Mouse (Mus musculus) layer of hippocampus, adult 9-11 months (tissue): Measurements from ENCODE around the gene Kdelc2.

Source experiments
- DNase-seq: peaks from one replicate; pipeline ENCODE4 v3.0.0; 2022

The Kdelc2 gene

DNA sequence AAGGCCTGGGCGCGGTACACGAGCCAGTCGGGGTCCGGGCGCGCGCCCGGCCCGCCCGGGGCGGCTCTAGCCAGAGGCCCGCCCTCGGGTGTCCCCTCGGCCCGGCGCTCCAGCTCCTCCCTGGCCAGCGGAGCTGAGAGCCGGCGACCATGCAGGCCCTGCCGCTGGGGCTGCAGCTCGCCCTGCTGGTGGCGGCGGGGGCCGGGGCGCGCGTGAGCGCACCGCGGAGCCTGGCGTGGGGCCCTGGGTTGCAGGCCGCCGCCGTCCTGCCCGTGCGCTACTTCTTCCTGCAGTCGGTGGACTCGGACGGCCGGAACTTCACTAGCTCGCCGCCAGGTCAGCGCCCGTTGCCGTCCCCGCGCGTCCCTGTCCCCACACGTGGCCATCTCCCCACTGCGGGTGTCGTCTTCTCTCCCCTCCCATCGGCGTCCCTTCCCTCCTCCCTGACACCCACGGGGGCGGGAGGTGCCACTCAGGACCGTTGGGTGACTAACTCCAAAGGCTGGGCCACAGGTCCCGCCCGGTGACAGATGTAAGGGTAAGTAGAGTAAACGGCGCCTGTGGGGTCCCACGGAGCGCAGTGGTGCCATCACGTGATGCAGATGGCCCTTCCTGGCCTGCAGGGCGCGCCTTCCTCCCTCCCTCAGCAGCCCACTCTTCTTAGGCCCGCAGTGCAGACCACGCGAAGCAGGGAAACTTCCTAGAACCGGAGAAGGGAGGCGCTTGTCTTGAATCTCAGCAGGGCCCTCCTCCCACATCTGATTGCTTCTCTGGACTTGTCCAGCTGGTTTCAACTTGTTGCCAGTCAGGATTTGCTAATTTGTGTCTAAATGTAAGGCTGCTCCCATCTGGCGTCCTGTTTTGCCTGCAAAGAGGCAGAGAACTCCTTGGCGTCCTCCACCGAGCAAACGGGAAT is at the start of gene Kdelc2:
TSS of gene Kdelc2 (plus strand) at position 75 of the 916 bp plus-strand sequence.
- DNase-seq, result peak; percentile 88

GRCm38 (mm10) chr9:53335131-53335530 is 48.7 kb upstream of the Kdelc2 start:
- DNase-seq, result no peak

GRCm38 (mm10) chr9:53339603-53340002 is 44.2 kb upstream of the Kdelc2 start:
- no peak for DNase-seq

DNA sequence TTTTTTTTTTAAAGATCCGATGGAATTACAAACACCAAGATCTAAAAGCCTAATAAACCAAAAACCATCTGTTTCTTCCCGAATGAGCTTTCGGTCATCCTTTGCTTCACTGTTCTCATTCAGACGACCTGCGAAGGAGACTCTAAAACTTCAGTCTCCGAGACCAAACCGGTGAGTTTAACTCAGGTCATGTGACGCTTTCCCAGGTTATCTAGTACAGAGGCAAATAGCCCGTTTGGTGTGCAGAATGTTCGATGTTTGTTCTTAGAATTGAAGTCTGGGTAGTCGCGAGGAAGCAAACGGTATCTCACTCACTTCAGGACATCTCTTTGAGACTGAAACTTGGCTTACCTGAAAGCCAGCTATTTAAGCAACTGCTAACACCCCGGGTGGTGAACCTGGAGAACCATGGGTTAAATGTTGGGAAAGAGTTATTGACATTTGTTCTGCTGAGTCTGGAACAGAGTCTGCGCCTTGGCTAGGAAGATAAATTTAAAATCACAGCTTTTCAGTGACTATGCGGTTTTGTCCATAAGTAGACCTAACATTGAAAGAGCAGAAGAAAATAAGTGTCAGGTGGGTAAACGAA is 43.4 kb upstream of the Kdelc2 start:
- DNase-seq, result no peak

DNA sequence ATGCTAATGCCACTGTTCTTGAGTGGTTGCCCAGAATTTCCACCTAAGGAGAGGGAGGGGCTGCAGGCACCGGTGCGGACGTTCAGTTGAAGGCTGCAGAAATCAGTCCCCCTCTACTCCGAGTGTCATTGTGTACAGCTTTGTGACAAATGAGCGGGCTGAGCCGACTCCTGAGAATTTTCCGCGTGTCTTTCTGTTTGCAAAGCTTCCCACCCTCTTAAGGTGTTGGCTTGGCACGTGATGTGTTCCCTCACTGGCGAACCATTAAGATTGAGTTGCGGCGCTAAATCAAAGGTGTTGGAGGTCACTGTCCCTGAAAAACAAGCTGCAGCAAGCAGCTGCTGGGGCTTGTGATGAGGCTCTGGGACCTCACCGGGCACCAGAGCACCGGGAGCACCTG is 42.9 kb upstream of the Kdelc2 start:
- no peak for DNase-seq

DNA sequence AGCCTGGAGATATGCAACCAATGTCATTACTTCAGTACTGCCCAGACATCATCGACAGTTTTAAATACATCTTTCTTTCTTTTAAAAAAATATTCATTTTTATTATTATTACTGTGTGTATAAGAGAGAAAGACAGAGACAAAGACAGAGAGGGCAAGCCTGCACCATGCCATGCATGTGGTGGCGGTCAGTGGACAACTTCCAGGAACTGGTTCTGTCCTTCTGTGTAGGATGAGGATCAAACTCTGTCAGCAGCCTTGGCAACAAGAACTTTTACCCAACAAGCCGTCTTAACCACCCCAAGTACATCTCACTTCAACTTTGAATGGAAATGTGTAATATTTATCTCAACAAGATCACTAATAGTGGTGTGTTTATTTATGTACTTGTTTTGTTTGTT is 41.8 kb upstream of the Kdelc2 start:
- DNase-seq, result no peak

DNA sequence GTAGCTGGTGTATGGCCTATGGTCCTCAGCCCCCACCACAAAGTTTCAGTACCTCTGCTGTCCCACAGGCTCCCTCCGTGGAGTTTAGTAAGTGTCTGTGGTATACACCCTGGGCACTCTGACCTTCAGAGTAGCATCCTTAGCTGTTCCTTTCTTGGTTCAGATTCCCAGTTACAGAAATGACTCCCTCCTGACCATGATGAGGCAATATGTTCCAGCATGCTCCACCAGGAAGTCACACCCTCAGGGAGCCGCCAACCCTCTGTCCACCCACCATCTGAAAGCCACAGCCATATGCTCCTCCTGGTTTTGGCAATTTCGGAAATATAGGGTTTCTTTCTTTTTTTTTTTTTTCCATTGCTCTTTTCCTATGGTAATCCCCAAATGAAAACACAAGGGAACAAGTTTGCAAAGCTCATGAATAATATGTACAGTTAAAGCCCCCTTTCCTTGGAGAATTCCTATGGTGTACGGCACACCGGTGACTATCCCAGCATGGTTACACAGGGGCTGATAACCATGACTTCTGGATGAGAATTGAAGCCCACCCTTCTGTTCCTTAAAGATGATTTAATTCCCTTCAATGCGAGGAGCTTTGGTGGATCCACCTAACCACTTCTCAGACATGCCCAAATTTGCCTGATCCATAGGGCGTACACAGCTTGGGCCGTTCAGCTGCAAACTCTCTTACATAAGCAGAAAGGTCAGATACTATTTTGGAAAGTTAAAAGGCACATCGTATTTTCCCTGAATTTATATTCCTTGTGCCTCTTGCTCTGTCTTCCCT is 39.0 kb upstream of the Kdelc2 start:
- peak; percentile 32 for DNase-seq

DNA sequence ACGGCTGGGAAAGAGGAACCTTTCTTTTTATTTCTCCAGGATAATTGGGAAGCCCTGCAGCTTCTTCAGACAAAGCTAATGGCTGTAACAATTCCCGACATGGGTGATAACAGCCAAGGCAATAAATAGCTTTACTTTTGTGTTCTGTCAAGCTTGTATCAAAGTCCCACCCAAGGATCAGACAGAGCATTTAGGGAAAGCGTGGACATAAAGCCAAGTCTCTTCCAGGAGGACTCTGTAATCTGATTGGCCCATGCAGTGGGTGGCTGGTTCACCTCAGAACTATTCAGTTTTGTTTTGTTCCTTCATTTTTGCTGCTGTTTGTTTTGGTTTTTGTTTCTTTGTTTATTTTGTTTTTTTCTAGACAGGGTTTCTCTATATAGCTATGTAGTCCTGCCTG is 38.1 kb upstream of the Kdelc2 start:
- DNase-seq, result no peak

GRCm38 (mm10) chr9:53346402-53346801 is 37.4 kb upstream of the Kdelc2 start:
- DNase-seq, result no peak

DNA sequence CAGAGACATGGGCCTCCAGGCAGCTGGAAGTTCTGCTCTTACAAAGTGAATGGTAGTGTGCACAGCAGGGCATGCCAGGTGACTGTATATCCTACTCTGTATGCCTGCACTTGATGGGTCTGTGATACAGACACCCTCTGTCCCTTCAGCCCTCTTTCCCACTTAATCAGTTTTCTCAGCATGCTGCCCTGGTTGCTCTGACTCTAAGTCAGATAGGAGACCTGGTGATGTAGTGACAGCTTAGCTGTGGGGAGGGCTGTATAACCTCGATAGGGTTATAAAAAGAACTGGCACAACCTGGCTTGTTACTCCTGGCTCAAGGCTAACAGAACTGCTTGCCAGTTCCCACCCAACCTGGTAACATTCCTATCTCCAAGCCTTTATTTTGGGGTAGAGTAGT is 34.6 kb upstream of the Kdelc2 start:
- no peak for DNase-seq

- DNase-seq, result no peak
These were observed 33.5 kb upstream of the Kdelc2 start for GRCm38 (mm10) chr9:53350331-53350730.

DNA sequence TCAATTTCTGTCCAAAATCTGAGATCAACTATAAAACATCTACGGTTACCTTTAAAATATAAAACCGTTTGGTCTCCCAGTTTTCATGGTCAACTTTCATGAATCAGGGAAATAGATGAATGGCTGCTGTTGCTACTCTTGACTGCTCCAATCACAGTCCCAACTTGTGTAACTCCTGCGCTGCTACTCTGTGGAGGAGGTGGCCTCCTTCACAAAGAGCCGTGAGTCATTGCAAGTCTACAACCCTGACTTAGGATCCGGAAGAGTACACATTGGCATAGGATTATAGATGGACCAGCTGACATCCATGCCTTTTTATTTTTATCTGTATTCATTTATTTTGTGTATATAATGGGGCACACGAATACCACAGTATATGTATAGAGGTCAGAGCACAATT is 31.9 kb upstream of the Kdelc2 start:
- no peak for DNase-seq

DNA sequence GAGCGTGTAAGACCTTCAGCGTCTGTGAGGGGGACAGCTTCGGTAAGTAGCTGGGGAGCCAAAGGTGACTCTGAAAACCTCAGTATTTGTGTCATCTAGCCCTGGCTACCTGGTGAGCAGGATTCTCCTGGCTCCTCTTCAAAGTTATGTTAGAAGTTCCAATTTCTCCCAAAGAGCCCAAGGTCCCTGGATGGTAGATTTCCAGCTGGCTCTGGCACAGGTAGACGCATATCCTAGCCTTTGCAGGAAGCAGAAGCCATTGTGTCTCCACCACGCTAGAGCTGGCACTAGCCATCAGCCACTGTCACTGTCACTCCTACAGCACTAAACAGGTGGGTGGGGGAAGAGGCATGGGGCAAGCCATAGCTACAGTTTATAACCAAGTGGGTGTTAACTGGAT is 30.7 kb upstream of the Kdelc2 start:
- DNase-seq, result no peak

- DNase-seq, result no peak
These were observed 27.3 kb upstream of the Kdelc2 start for GRCm38 (mm10) chr9:53356219-53357155.

GRCm38 (mm10) chr9:53371339-53371738 is 12.5 kb upstream of the Kdelc2 start:
- no peak for DNase-seq

DNA sequence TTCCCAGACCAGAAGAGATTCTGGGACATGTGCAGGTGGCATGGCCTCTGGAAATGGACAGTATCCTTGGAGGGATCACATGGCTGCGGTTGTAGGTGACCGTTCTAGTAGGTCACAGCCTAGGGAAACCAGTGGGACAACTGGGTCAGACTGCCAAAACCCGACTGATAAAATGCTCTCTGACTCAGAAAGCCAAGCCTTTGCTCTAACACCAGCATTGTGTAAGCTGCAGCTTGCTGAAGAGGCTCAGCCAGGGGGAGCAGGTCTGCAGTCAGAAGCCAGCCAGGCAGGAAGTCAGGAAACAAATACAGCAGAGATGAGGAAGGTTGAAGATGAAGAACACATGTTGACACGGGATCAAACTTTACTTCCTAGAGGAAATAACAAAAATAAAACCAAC is 7.9 kb upstream of the Kdelc2 start:
- no peak for DNase-seq

DNA sequence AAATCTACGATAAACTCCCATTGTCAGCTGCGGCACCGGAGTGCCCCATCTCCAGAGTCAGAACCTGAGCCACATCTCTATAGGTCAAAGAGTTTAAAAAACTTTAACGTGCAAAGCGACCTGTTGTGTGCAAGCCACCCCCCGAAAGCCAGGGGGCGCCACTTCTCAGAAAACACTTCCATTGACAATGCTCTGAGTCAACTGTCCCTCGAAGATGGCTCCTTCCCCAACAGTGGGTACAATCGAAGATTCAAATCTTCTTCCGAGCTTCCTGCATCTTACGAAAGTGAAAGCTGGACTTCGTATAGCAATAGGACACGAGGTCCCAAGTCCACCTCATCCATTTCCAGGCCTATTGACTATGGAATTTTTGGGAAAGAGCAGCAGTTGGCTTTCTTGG is 7.0 kb upstream of the Kdelc2 start:
- DNase-seq, result no peak

- no peak for DNase-seq
These were observed 6.2 kb upstream of the Kdelc2 start for GRCm38 (mm10) chr9:53377597-53377996.

- DNase-seq, result no peak
These were observed 5.7 kb upstream of the Kdelc2 start for GRCm38 (mm10) chr9:53378171-53378570.

GRCm38 (mm10) chr9:53380595-53380994 is 3.2 kb upstream of the Kdelc2 start:
- no peak for DNase-seq

- DNase-seq, result no peak
These were observed 2.7 kb upstream of the Kdelc2 start for GRCm38 (mm10) chr9:53381113-53381615.

DNA sequence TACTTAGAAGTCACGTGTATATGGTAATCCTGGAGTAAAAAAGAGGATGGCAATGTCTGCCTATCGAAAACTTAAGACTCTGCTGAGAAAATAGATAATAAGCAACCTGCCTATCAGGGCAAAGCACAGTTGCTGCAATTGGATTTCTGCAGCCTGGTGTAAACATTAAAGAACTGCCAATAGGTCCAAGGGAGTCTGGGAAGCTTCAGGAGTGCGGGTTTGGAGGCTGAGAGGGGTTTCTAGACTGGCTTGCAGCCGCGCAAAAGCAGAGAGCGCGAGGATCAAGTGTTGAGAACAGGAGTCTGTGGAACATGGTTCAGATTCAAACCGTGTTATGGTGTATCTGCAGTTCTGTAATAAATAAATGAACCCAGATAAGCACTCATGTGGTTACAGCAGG is 1.0 kb downstream of the Kdelc2 start:
- no peak for DNase-seq
